Mouse (Mus musculus) heart, embryonic 13.5 days (tissue): ENCODE results near the gene Stx2. TPM values are rescaled to one million over a fixed set of nuclear protein-coding genes. Genes with fewer than 3 reads are reported as not detected.

Experiments used
- ATAC-seq: fragments of 200-750 bp; cut with Nextera tagmentation; 2 replicates; pipeline ENCODE4 v1.8.0; 2017; ENCODE audit warnings: moderate TSS enrichment; ENCODE audit not compliant: insufficient number of reproducible peaks, low FRiP score, low TSS enrichment; ENCODE audit errors: extremely low read depth
- H3K27ac ChIP-seq: fragments of 300-500 bp; sonication (generic); replicated peaks from 2 replicates; pipeline ENCODE4 v1.5.1; 2015; ENCODE audit warnings: moderate library complexity, mild to moderate bottlenecking, inconsistent platforms
- H3K27me3 ChIP-seq: fragments of 300-500 bp; sonication (generic); replicated peaks from 2 replicates; pipeline ENCODE4 v1.6.1; 2015; ENCODE audit warnings: mild to moderate bottlenecking, inconsistent platforms
- H3K36me3 ChIP-seq: fragments of 300-500 bp; sonication (generic); 2 replicates; pipeline ENCODE4 v1.6.1; 2015; ENCODE audit warnings: mild to moderate bottlenecking, inconsistent platforms
- H3K4me1 ChIP-seq: fragments of 300-500 bp; sonication (generic); 2 replicates; pipeline ENCODE4 v1.6.1; 2015; ENCODE audit warnings: inconsistent platforms
- H3K4me2 ChIP-seq: fragments of 300-500 bp; sonication (generic); 2 replicates; pipeline ENCODE4 v1.6.1; 2015; ENCODE audit warnings: inconsistent platforms, mild to moderate bottlenecking, moderate library complexity
- H3K4me3 ChIP-seq: fragments of 300-500 bp; sonication (generic); 2 replicates; pipeline ENCODE4 v1.5.1; 2015; ENCODE audit warnings: moderate library complexity, mild to moderate bottlenecking, inconsistent platforms
- H3K9ac ChIP-seq: fragments of 300-500 bp; sonication (generic); 2 replicates; pipeline ENCODE4 v1.6.1; 2015; ENCODE audit warnings: inconsistent platforms, mild to moderate bottlenecking, moderate library complexity
- H3K9me3 ChIP-seq: fragments of 300-500 bp; sonication (generic); 2 replicates; pipeline ENCODE4 v1.6.1; 2016; ENCODE audit warnings: inconsistent platforms
- WGBS: fragments of 180-500 bp; shearing (Covaris S2); methylation state at CpG from one replicate; pipeline ENCODE4 v1.1.7; 2015; ENCODE audit warnings: mixed read lengths; 5-methylcytosine and 5-hydroxymethylcytosine counted together
- polyA plus RNA-seq: library from polyadenylated mRNA; unstranded; fragments of >200 nt; fragmentation: Nextera tagmentation; extraction: Ambion mirVana; gene quantifications from 2 replicates; pipeline ENCODE4 v1.2.1, GENCODE M21; 2015

The Stx2 gene
- polyA plus RNA-seq, 1 experiment from 2014 or later, result 17.3 TPM

GRCm38 (mm10) chr5:129025725-129026124, 17.4 kb upstream of the Stx2 start:
- WGBS, result 83% methylated on average over 2 of the region's 2 CpGs
- Histone ChIP-seq H3K36me3 (peaks cover 48% of the 10 kb centered on the region), H3K4me1 (peaks cover 13% of the 10 kb centered on the region), H3K27ac (no peak overlapping the region), H3K4me2 (no peak overlapping the region), H3K9ac (no peak overlapping the region), H3K27me3 (no peaks in the 10 kb centered on the region), H3K9me3 (no peaks in the 10 kb centered on the region), H3K4me3 (no peak overlapping the region)
- no peak for ATAC-seq

DNA sequence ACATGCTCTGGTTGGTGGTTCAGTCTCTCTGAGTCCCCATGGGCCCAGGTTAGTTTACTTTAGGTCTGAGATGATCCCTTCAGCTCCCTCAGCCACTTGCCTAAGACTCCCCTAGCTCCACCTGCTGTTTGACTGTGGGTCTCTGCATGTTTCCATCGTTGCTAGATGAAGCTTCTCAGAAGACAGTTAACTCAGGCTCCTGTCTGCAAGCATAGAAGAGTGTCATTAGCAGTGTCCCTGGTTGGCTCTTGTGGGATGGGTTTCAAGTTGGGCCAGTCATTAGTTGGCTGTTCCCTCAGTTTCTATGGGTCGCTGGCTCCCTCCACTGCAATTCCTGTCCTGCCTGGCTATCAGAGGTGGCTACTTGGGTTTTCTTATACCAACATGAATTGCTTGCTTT, 16.7 kb upstream of the Stx2 start:
- Histone ChIP-seq H3K4me3 (no peak overlapping the region), H3K4me1 (peaks cover 13% of the 10 kb centered on the region), H3K4me2 (no peak overlapping the region), H3K9ac (no peak overlapping the region), H3K27ac (no peak overlapping the region), H3K9me3 (no peaks in the 10 kb centered on the region), H3K27me3 (no peaks in the 10 kb centered on the region), H3K36me3 (peaks cover 48% of the 10 kb centered on the region)
- no peak for ATAC-seq
- WGBS, result 42% methylated on average over 2 of the region's 2 CpGs

GRCm38 (mm10) chr5:129020731-129021130, 12.4 kb upstream of the Stx2 start:
- H3K27me3 ChIP-seq, result no peaks in the 10 kb centered on the region
- H3K36me3 ChIP-seq, result peaks cover 38% of the 10 kb centered on the region
- H3K4me1 ChIP-seq, result peaks cover 20% of the 10 kb centered on the region
- H3K9ac ChIP-seq, result peak overlapping the region; percentile 99
- 2% methylated on average over 28 of the region's 28 CpGs for WGBS
- ATAC-seq, result no peak
- H3K4me2 ChIP-seq, result peak overlapping the region; percentile 92
- no peaks in the 10 kb centered on the region for H3K9me3 ChIP-seq
- H3K27ac ChIP-seq, result peak overlapping the region; percentile 98
- peak overlapping the region; percentile 97 for H3K4me3 ChIP-seq

DNA sequence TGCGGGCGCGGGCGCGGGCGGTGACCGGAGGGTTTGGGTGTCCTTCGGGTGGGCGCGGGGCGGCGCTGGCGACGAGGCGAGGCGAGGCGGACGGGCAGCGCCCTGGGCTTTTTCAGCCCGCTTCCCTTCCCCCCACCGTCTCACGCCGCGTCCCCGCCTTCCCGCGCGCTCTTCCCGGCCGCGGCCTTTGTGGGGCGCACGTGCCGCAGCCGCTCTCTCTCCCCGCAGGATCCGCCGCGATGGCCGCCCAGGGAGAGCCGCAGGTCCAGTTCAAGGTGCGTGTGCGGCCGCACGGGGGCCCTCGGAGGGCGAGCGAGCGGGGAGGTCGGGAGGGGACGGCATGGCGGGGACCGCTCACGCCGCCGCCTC, 11.9 kb upstream of the Stx2 start:
- Histone ChIP-seq H3K36me3 (peaks cover 33% of the 10 kb centered on the region), H3K27me3 (no peaks in the 10 kb centered on the region), H3K4me3 (peak overlapping the region; percentile 97), H3K27ac (peak overlapping the region; percentile 98), H3K9me3 (no peaks in the 10 kb centered on the region), H3K9ac (peak overlapping the region; percentile 99), H3K4me1 (peaks cover 20% of the 10 kb centered on the region), H3K4me2 (peak overlapping the region; percentile 92)
- WGBS, result under 1% methylated on average over 50 of the region's 56 CpGs
- peak; percentile 67 for ATAC-seq

DNA sequence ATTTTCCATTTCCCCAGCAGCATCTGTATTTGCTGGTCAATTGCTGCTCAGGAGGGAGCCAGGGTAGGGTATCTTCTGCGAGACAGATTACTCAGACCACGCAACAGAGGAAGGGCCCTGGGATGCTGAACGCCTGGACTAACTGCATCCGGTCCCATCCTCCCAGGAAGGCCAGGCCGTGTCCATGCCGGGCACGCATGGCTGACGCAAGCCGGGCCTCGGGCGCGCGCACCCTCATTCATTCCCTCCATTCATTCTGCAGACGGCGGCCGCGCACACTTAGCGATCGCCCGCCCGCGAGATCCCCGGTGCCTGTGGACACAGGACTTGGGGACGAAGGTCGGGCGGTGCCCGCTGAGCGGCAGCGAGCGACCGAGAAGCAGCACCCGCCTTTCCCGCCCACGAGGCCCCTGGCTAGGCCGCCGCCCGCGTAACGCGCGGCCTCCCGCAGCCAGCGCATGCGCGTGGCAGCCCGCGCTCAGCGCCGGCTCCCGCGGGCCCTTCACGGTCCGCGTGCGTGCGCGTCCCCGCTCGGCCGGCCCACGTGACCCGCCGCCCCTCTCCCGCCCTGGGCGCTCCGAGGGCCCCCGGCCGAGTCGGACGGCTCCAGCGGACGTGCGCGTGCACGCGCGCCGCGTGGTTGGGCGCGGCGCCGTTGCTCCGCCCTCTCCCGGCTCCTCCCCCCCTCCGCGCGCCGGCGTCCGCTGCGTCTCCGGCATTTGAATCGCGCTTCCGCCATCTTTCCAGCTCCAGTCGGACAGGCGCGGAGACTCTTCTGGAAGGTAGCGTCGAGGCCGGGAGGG, 11.3 kb upstream of the Stx2 start, which contains the start of gene Ran:
Gene Ran, plus strand, starts transcription at position 573 of the 803 bp plus-strand sequence.
- Histone ChIP-seq H3K27ac (peak within 1 kb of the TSS; percentile 98), H3K4me2 (peak within 1 kb of the TSS; percentile 92), H3K4me3 (peak within 1 kb of the TSS; percentile 97), H3K9ac (peak within 1 kb of the TSS; percentile 99), H3K36me3 (peaks cover 27% of the 10 kb centered on the region), H3K9me3 (no peaks in the 10 kb centered on the region), H3K27me3 (no peaks in the 10 kb centered on the region), H3K4me1 (peaks cover 20% of the 10 kb centered on the region)
- peak; percentile 92 for ATAC-seq
- whole genome bisulfite sequencing, result 1% methylated on average over 84 of the region's 102 CpGs

- H3K36me3 ChIP-seq, result peaks cover 21% of the 10 kb centered on the region
- H3K9me3 ChIP-seq, result no peaks in the 10 kb centered on the region
- ATAC-seq, result no peak
- peak overlapping the region; percentile 73 for H3K4me2 ChIP-seq
- WGBS, result 72% methylated on average over 13 of the region's 13 CpGs
- H3K27me3 ChIP-seq, result no peaks in the 10 kb centered on the region
- H3K4me3 ChIP-seq, result peak overlapping the region; percentile 97
- peak overlapping the region; percentile 86 for H3K9ac ChIP-seq
- peaks cover 20% of the 10 kb centered on the region for H3K4me1 ChIP-seq
- peak overlapping the region; percentile 98 for H3K27ac ChIP-seq
Measured at GRCm38 (mm10) chr5:129018782-129019489, 10.6 kb upstream of the Stx2 start.

DNA sequence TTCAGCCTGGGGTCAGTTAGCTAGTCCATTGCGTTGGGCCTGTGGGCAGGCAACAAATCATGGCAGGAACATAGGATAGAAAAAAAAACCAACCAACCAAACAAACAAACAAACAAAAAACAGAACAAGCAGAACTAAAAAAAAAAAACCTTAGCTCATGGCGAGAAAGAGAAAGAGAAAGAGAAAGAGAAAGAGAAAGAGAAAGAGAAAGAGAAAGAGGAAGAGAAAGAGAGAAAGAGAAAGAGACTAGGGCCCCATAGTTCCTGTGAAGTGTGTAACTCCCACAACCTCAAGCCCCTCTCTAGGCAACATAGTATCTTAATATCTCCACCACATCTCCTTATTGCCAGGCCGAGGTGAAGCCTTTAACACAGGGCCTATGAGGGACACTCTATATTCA, 8.0 kb upstream of the Stx2 start:
- 88% methylated on average over 3 of the region's 3 CpGs for WGBS
- Histone ChIP-seq H3K27me3 (no peaks in the 10 kb centered on the region), H3K9me3 (no peaks in the 10 kb centered on the region), H3K9ac (no peak overlapping the region), H3K4me3 (no peak overlapping the region), H3K27ac (no peak overlapping the region), H3K4me1 (peaks cover 11% of the 10 kb centered on the region), H3K4me2 (no peak overlapping the region), H3K36me3 (peaks cover 2% of the 10 kb centered on the region)
- ATAC-seq, result no peak

- Histone ChIP-seq H3K4me3 (no peak overlapping the region), H3K36me3 (no peaks in the 10 kb centered on the region), H3K9ac (no peak overlapping the region), H3K27ac (no peak overlapping the region), H3K4me2 (no peak overlapping the region), H3K4me1 (peaks cover 7% of the 10 kb centered on the region), H3K9me3 (no peaks in the 10 kb centered on the region), H3K27me3 (no peaks in the 10 kb centered on the region)
- no peak for ATAC-seq
- WGBS, result 81% methylated on average over 5 of the region's 5 CpGs
Measured at GRCm38 (mm10) chr5:129015540-129015939, 7.2 kb upstream of the Stx2 start.

- no peaks in the 10 kb centered on the region for H3K36me3 ChIP-seq
- H3K4me2 ChIP-seq, result no peak overlapping the region
- H3K27ac ChIP-seq, result no peak overlapping the region
- no peak overlapping the region for H3K9ac ChIP-seq
- H3K9me3 ChIP-seq, result no peaks in the 10 kb centered on the region
- no peaks in the 10 kb centered on the region for H3K27me3 ChIP-seq
- 55% methylated on average over 3 of the region's 3 CpGs for WGBS
- H3K4me1 ChIP-seq, result peaks cover 7% of the 10 kb centered on the region
- no peak for ATAC-seq
- no peak overlapping the region for H3K4me3 ChIP-seq
Measured at GRCm38 (mm10) chr5:129015020-129015419, 6.6 kb upstream of the Stx2 start.

GRCm38 (mm10) chr5:129010937-129011336, 2.6 kb upstream of the Stx2 start:
- H3K4me1 ChIP-seq, result peaks cover 22% of the 10 kb centered on the region
- H3K27ac ChIP-seq, result no peak overlapping the region
- no peak overlapping the region for H3K4me3 ChIP-seq
- H3K4me2 ChIP-seq, result no peak overlapping the region
- no peak overlapping the region for H3K9ac ChIP-seq
- H3K27me3 ChIP-seq, result no peaks in the 10 kb centered on the region
- no peaks in the 10 kb centered on the region for H3K9me3 ChIP-seq
- no peaks in the 10 kb centered on the region for H3K36me3 ChIP-seq
- no peak for ATAC-seq
- WGBS, result 78% methylated on average over 2 of the region's 2 CpGs

DNA sequence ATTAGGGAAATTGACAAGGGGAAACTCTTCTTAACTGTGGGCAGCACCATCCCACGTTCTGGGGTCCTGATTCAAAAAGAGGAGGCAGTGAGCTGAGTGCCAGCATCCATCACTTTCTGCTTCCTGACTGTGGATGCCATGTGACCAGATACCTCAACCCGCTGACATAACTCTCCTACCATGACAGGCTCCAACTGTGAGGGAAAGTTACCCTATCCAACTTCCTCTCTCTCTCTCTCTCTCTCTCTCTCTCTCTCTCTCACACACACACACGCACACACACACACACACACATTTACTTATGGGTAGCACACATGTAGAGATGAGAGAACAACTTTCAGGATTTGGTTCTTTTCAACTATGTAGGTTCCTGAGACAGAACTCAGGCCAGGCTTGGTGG, 1.2 kb upstream of the Stx2 start:
- Histone ChIP-seq H3K4me3 (no peak overlapping the region), H3K4me2 (no peak overlapping the region), H3K4me1 (peaks cover 25% of the 10 kb centered on the region), H3K27ac (no peak overlapping the region), H3K36me3 (peaks cover 9% of the 10 kb centered on the region), H3K9ac (no peak overlapping the region), H3K9me3 (no peaks in the 10 kb centered on the region), H3K27me3 (no peaks in the 10 kb centered on the region)
- ATAC-seq, result no peak
- 60% methylated on average over 3 of the region's 3 CpGs for WGBS
